ENCODE assay signal across 18 mouse cellular contexts in the genomic region with DNA sequence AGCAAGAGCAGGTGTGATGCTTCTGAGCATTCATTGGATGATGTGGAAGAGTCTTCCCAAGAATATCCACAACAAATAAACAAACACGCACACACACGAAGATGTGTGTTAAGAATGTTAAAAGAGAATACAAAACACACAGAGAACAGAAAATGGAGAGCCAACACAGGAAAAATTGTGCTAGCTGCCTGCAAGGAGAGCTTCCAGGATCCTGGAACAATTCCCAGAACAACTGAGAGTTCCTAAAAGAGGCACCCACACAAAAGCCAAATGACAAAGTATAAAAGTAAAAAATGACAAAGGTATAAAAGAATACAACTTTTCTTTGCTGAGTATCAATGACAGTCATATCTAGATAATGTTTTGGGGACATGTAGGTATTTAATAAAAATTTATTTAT. TPM values are rescaled to one million over a fixed set of nuclear protein-coding genes. Genes with fewer than 3 reads are reported as not detected.
A peak's percentile ranks its signal among the peaks of the same experiment; 100 is the strongest.
DNase-seq lines count a peak whose midpoint lies in the region; ATAC-seq lines count a peak whose summit lies in the region.
"Had no signal": no experiment of that assay in that cellular context is flagged by ENCODE, and none has a peak within 500 bp of the region (broad histone marks: within the 10 kb centered on the region; RNA-seq: fewer than 3 reads in every experiment).

No protein-coding gene starts in this region.

- no peaks in the 10 kb centered on the region for H3K36me3 ChIP-seq in midbrain, embryonic 11.5 days (ENCODE audit: control insufficient read depth, insufficient read depth, low read length)
- H3K36me3 ChIP-seq in midbrain, embryonic 13.5 days, result no peaks in the 10 kb centered on the region
- H3K36me3 ChIP-seq: embryonic facial prominence, embryonic 10.5 days; embryonic facial prominence, embryonic 12.5 days; forebrain, embryonic 15.5 days had no signal

- no peak overlapping the region for H3K27ac ChIP-seq in midbrain, embryonic 11.5 days (ENCODE audit: low read depth, low read length)
- H3K27ac ChIP-seq in midbrain, embryonic 13.5 days, result no peak overlapping the region
- H3K27ac ChIP-seq: embryonic facial prominence, embryonic 10.5 days; embryonic facial prominence, embryonic 12.5 days; forebrain, embryonic 13.5 days; forebrain, embryonic 15.5 days had no signal

- H3K9ac ChIP-seq in midbrain, embryonic 11.5 days (ENCODE audit: low read length), result no peak overlapping the region
- H3K9ac ChIP-seq in midbrain, embryonic 13.5 days (replicated peaks), result no peak overlapping the region
- H3K9ac ChIP-seq: embryonic facial prominence, embryonic 12.5 days; forebrain, embryonic 13.5 days; forebrain, embryonic 15.5 days; forebrain, postnatal 0 days had no signal

- no peak overlapping the region for H3K4me2 ChIP-seq in midbrain, embryonic 11.5 days
- H3K4me2 ChIP-seq in midbrain, embryonic 13.5 days (replicated peaks), result no peak overlapping the region
- H3K4me2 ChIP-seq: embryonic facial prominence, embryonic 12.5 days; forebrain, embryonic 13.5 days; forebrain, embryonic 15.5 days had no signal

- no peaks in the 10 kb centered on the region for H3K9me3 ChIP-seq in midbrain, embryonic 11.5 days (ENCODE audit: control insufficient read depth, low read length)
- peaks cover 6% of the 10 kb centered on the region; the same call in 1 of the 2 replicates for H3K9me3 ChIP-seq in midbrain, embryonic 13.5 days
- H3K9me3 ChIP-seq: embryonic facial prominence, embryonic 10.5 days; embryonic facial prominence, embryonic 12.5 days; forebrain, embryonic 15.5 days had no signal

- H3K27me3 ChIP-seq in midbrain, embryonic 11.5 days (ENCODE audit: control insufficient read depth, insufficient read depth, low read length), result no peaks in the 10 kb centered on the region
- no peaks in the 10 kb centered on the region for H3K27me3 ChIP-seq in midbrain, embryonic 13.5 days
- H3K27me3 ChIP-seq: forebrain, embryonic 13.5 days; forebrain, embryonic 15.5 days had no signal

- H3K4me1 ChIP-seq in midbrain, embryonic 11.5 days (ENCODE audit: control insufficient read depth, insufficient read depth, low read length), result no peaks in the 10 kb centered on the region
- H3K4me1 ChIP-seq in midbrain, embryonic 13.5 days (replicated peaks), result 0 out of 2 replicates have a peak, but pooled peaks cover 2% of the 10 kb centered on the region
- H3K4me1 ChIP-seq: forebrain, embryonic 13.5 days; forebrain, embryonic 15.5 days had no signal

- ATAC-seq in frontal cortex, adult (ENCODE audit: low TSS enrichment), result peak; percentile 73
- no peak for ATAC-seq in midbrain, embryonic 11.5 days (ENCODE audit: low FRiP score)
- ATAC-seq in midbrain, embryonic 13.5 days, result no peak
- ATAC-seq: forebrain, embryonic 13.5 days; forebrain, embryonic 15.5 days; forebrain, postnatal 0 days had no signal

- H3K4me3 ChIP-seq in midbrain, embryonic 11.5 days (ENCODE audit: low read depth, low read length), result no peak overlapping the region
- H3K4me3 ChIP-seq in midbrain, embryonic 13.5 days (replicated peaks), result no peak overlapping the region
- H3K4me3 ChIP-seq: embryonic facial prominence, embryonic 10.5 days; embryonic facial prominence, embryonic 12.5 days; forebrain, embryonic 13.5 days; forebrain, embryonic 15.5 days had no signal

- WGBS in midbrain, embryonic 11.5 days, result 94% methylated on average over 2 of the region's 2 CpGs
- WGBS in midbrain, embryonic 13.5 days, result 95% methylated on average over 2 of the region's 2 CpGs

- DNase-seq in frontal cortex, postnatal 14 days (ENCODE audit: low spot score in 2 of 2), result no peak
- DNase-seq in midbrain, embryonic 11.5 days (ENCODE audit: low spot score, missing footprints), result peak; percentile 56
- DNase-seq in telencephalon, adult 2 months (ENCODE audit: low read depth, low spot score), result peak; percentile 60
- no peak for DNase-seq in right cerebral cortex, postnatal 25 days
- DNase-seq: adrenal gland, adult 2 months; adrenal gland, postnatal 10 days; adrenal gland, postnatal 25 days; cerebellum, adult 18-20 months; cerebellum, adult 8-10 months; cerebellum, adult 9-11 months; cerebellum, postnatal 25 days; forebrain, postnatal 0 days had no signal

RNA-seq across cellular contexts. Expression of a gene that starts 11.0 kb away (rescaled TPM):
- polyA plus RNA-seq in midbrain, embryonic 11.5 days (2014; fragmentation: Nextera tagmentation; extraction: Ambion mirVana), result 17.8 and 18.8 TPM in 2 replicates
- 62.9 and 66.2 TPM in 2 replicates for polyA plus RNA-seq in midbrain, embryonic 13.5 days (2015; fragmentation: Nextera tagmentation; extraction: Ambion mirVana)

Comparison
In these comparisons a context has a peak if more than half of its experiments do, and no peak if none do; other contexts are left out.
1. DNase-seq: peak in midbrain, embryonic 11.5 days (single experiment) and telencephalon, adult 2 months (single experiment); none in frontal cortex, postnatal 14 days (0 of 2) and right cerebral cortex, postnatal 25 days (single experiment).